18 mouse cellular contexts compared by ENCODE assay signal in the genomic region with DNA sequence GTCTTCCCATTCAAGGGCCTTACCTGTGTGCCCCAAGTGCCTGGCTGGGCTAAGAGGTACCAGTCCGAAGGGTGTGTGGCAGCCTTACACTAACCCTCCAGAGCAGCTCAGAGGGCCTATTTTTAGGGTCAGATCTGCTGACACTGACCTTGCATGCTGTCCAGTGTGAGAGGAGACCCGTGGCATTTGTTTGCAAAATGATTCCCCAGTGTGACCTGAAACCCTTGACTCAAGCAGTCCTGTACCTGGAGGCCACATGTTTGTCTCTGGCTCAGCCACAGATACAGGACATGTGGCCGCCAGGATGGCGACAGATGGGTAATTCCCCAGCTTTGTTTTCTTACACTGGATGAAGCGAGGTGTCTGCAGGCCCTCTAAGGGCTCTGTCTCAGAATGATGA. TPM values are rescaled to one million over a fixed set of nuclear protein-coding genes. Genes with fewer than 3 reads are reported as not detected.
"Had no signal": no experiment of that assay in that cellular context is flagged by ENCODE, and none has a peak within 500 bp of the region (broad histone marks: within the 10 kb centered on the region; RNA-seq: fewer than 3 reads in every experiment).

Gene Dupd1, minus strand, starts transcription at position 91 of the 400 bp plus-strand sequence.

- H3K27me3 ChIP-seq: kidney, embryonic 15.5 days; limb, embryonic 12.5 days; liver, embryonic 13.5 days; neural tube, embryonic 13.5 days had no signal

- H3K27ac ChIP-seq: kidney, embryonic 15.5 days; limb, embryonic 12.5 days; liver, embryonic 13.5 days; lung, embryonic 15.5 days; macrophage; midbrain, embryonic 12.5 days; neural tube, embryonic 13.5 days had no signal

- H3K4me1 ChIP-seq: liver, embryonic 13.5 days; neural tube, embryonic 13.5 days had no signal

- H3K9me3 ChIP-seq: kidney, embryonic 15.5 days; limb, embryonic 12.5 days; liver, embryonic 13.5 days; lung, embryonic 15.5 days; midbrain, embryonic 12.5 days; neural tube, embryonic 13.5 days had no signal

- DNase-seq: kidney, adult 2 months; kidney, postnatal 14 days; liver; liver, embryonic 13.5 days; liver, postnatal 0 days; lung, postnatal 14 days; retina, postnatal 1 day; right cerebral cortex, postnatal 4 days had no signal

- H3K36me3 ChIP-seq: kidney, embryonic 15.5 days; limb, embryonic 12.5 days; liver, embryonic 13.5 days; lung, embryonic 15.5 days; midbrain, embryonic 12.5 days; neural tube, embryonic 13.5 days had no signal

- H3K4me3 ChIP-seq: kidney, embryonic 15.5 days; limb, embryonic 12.5 days; liver, embryonic 13.5 days; lung, embryonic 15.5 days; midbrain, embryonic 12.5 days; neural tube, embryonic 13.5 days had no signal

RNA-seq across cellular contexts. Expression of gene Dupd1, which starts in this region (rescaled TPM):
- total RNA-seq: left cerebral cortex, postnatal 14 days; megakaryocyte-erythroid progenitor cell, adult 5-6 weeks had no signal
- polyA plus RNA-seq: kidney, embryonic 15.5 days; large intestine, adult 2 months; liver, embryonic 13.5 days; liver, postnatal 0 days; lung, embryonic 15.5 days; macrophage; midbrain, embryonic 12.5 days; neural tube, embryonic 13.5 days; spleen, adult 2 months had no signal
